Mouse (Mus musculus): ENCODE data around the gene Spdl1. TPM values are rescaled to one million over a fixed set of nuclear protein-coding genes. Genes with fewer than 3 reads are reported as not detected.

Gene Spdl1
- polyA plus RNA-seq, 2 experiments = 12.6 to 15.5 TPM

DNA sequence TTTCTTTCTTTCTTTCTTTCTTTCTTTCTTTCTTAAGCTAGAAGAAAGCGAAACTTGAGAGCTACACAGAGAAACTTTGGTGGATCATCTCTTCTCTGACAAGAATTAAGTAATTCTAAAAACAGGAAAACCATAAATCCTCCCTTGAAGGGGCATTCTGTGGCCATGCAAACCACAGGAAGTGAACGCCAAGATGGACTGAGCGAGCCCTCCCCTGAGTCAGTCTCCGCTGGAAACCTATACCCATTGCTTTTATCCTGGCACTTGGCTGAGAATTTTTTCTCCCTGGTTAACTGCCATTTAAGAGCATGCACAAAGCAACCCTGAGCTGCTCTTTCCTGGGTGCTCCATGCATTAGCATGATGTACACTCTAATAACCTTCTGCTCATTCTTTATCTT, 53.5 kb downstream of the Spdl1 start:
- H3K36me3 ChIP-seq (replicated peaks; ENCODE audit: control insufficient read depth, insufficient read depth, low read depth) = no peaks in the 10 kb centered on the region
- DNase-seq (ENCODE audit: low read depth in 3 of 3, low spot score in 3 of 3) = no peak
- H3K4me3 ChIP-seq (ENCODE audit: insufficient read depth in 1 of 2, low read depth in 2 of 2, low read length in 2 of 2) = no peak overlapping the region
- 31% methylated on average over 4 of the region's 4 CpGs for WGBS (ENCODE audit: insufficient replicate concordance)
- no peak overlapping the region for H3K4me2 ChIP-seq (ENCODE audit: low read depth)
- H3K4me1 ChIP-seq (replicated peaks; ENCODE audit: control insufficient read depth in 2 of 2, insufficient read depth in 2 of 2, low read length in 1 of 2) = peaks cover 0 to 5% of the 10 kb centered on the region in 2 experiments; a peak in 1 of 4 replicates
- no peak for ATAC-seq (ENCODE audit: insufficient read depth)
- no peaks in the 10 kb centered on the region for H3K9me3 ChIP-seq (ENCODE audit: control insufficient read depth, low read length)
- no peaks in the 10 kb centered on the region for H3K27me3 ChIP-seq (ENCODE audit: control insufficient read depth, insufficient read depth, low read length)
- no peak overlapping the region for H3K9ac ChIP-seq (replicated peaks)
- no peak overlapping the region for H3K27ac ChIP-seq
- TF ChIP-seq EP300 (IDR thresholded peaks at IDR 0.05; ENCODE audit: low read depth) = no peak
- TF ChIP-seq CTCF (IDR thresholded peaks at IDR 0.05; ENCODE audit: low read depth) = no peak

DNA sequence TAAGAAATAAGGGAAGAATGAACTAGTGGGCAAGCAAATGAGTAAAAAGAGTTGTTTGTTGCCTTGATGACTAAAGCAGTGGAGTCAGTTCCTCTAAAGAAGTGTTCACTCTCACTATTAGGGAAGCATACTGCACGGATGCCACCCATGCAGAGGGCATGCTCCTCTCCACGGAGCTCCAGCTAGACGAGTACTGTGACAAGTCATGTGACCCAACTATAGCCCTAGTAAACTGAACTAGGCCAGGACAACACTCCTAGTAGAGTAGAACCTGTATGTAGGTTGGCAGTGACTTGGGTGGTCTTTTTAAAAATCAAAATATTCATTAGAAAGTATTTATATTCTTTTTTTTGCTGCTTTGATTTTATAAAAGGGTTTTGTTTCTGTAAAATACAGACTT, 55.1 kb downstream of the Spdl1 start:
- Histone ChIP-seq H3K9ac (replicated peaks) (no peak overlapping the region), H3K4me3 (ENCODE audit: insufficient read depth in 1 of 2, low read depth in 2 of 2, low read length in 2 of 2) (no peak overlapping the region), H3K4me1 (replicated peaks; ENCODE audit: control insufficient read depth in 2 of 2, insufficient read depth in 2 of 2, low read length in 1 of 2) (peaks cover 0 to 5% of the 10 kb centered on the region in 2 experiments; a peak in 1 of 4 replicates), H3K27ac (no peak overlapping the region), H3K27me3 (ENCODE audit: control insufficient read depth, insufficient read depth, low read length) (no peaks in the 10 kb centered on the region), H3K9me3 (ENCODE audit: control insufficient read depth, low read length) (no peaks in the 10 kb centered on the region), H3K36me3 (replicated peaks; ENCODE audit: control insufficient read depth, insufficient read depth, low read depth) (no peaks in the 10 kb centered on the region), H3K4me2 (ENCODE audit: low read depth) (no peak overlapping the region)
- 52% methylated on average over 3 of the region's 3 CpGs for WGBS (ENCODE audit: insufficient replicate concordance)
- ATAC-seq (ENCODE audit: insufficient read depth) (no peak), DNase-seq (ENCODE audit: low read depth in 3 of 3, low spot score in 3 of 3) (no peak)
- TF ChIP-seq EP300 (IDR thresholded peaks at IDR 0.05; ENCODE audit: low read depth) = no peak
- no peak for TF ChIP-seq CTCF (IDR thresholded peaks at IDR 0.05; ENCODE audit: low read depth)

DNA sequence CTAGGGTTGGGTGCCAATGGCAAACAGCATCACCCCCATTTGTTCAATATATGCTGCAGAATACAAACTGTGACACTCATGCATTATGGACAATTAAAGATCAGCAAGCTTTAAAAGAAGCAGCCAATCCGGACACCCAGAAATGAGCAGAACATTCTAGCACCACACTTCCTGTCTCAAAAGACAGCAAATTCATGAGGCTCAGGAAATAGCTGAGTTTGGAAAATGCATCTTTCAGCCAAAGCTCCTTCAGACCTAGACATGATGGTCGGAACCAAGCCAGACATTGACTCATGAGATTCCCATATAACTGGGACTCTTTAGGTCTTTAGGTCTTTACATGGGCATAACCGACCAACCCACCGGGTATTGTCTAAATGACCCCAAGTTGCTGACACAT, 55.9 kb downstream of the Spdl1 start:
- no peak for ATAC-seq (ENCODE audit: insufficient read depth)
- TF ChIP-seq CTCF (IDR thresholded peaks at IDR 0.05; ENCODE audit: low read depth) (no peak), EP300 (IDR thresholded peaks at IDR 0.05; ENCODE audit: low read depth) (no peak)
- WGBS (ENCODE audit: insufficient replicate concordance) = 62% methylated on average over 4 of the region's 4 CpGs
- Histone ChIP-seq H3K4me3 (ENCODE audit: insufficient read depth in 1 of 2, low read depth in 2 of 2, low read length in 2 of 2) (no peak overlapping the region), H3K36me3 (replicated peaks; ENCODE audit: control insufficient read depth, insufficient read depth, low read depth) (no peaks in the 10 kb centered on the region), H3K9me3 (ENCODE audit: control insufficient read depth, low read length) (no peaks in the 10 kb centered on the region), H3K4me1 (replicated peaks; ENCODE audit: control insufficient read depth in 2 of 2, insufficient read depth in 2 of 2, low read length in 1 of 2) (no peaks in the 10 kb centered on the region), H3K9ac (replicated peaks) (no peak overlapping the region), H3K27ac (no peak overlapping the region), H3K4me2 (ENCODE audit: low read depth) (no peak overlapping the region), H3K27me3 (ENCODE audit: control insufficient read depth, insufficient read depth, low read length) (no peaks in the 10 kb centered on the region)
- no peak for DNase-seq (ENCODE audit: low read depth in 3 of 3, low spot score in 3 of 3)

DNA sequence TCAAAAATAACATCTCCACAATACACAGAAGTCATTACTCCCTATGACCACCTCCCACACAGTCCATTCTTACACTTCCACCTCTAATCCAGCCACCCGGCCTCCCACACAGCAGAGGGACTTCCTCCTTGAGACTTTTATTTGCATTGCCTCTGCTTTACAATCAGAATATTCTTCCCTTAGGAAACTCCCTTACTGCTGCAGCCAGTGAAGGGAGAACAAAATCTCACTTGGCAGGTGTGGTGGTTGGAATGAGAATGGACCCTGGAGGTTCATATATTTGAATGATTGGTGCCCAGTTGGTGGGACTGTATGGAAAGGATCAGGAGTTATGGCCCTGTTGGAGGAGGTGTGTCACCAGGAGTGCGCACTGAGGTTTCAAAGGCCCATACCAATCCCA, 57.4 kb downstream of the Spdl1 start:
- H3K27ac ChIP-seq = no peak overlapping the region
- H3K4me3 ChIP-seq (ENCODE audit: insufficient read depth in 1 of 2, low read depth in 2 of 2, low read length in 2 of 2) = no peak overlapping the region
- no peak overlapping the region for H3K4me2 ChIP-seq (ENCODE audit: low read depth)
- WGBS (ENCODE audit: insufficient replicate concordance) = 54% methylated on average over 2 of the region's 2 CpGs
- ATAC-seq (ENCODE audit: insufficient read depth) (no peak), DNase-seq (ENCODE audit: low read depth in 3 of 3, low spot score in 3 of 3) (no peak)
- H3K36me3 ChIP-seq (replicated peaks; ENCODE audit: control insufficient read depth, insufficient read depth, low read depth) = no peaks in the 10 kb centered on the region
- no peaks in the 10 kb centered on the region for H3K27me3 ChIP-seq (ENCODE audit: control insufficient read depth, insufficient read depth, low read length)
- no peak overlapping the region for H3K9ac ChIP-seq (replicated peaks)
- TF ChIP-seq EP300 (IDR thresholded peaks at IDR 0.05; ENCODE audit: low read depth) = no peak
- TF ChIP-seq CTCF (IDR thresholded peaks at IDR 0.05; ENCODE audit: low read depth) = no peak
- H3K4me1 ChIP-seq (replicated peaks; ENCODE audit: control insufficient read depth in 2 of 2, insufficient read depth in 2 of 2, low read length in 1 of 2) = peaks cover 0 to 6% of the 10 kb centered on the region in 2 experiments; a peak in 2 of 4 replicates
- H3K9me3 ChIP-seq (ENCODE audit: control insufficient read depth, low read length) = no peaks in the 10 kb centered on the region

DNA sequence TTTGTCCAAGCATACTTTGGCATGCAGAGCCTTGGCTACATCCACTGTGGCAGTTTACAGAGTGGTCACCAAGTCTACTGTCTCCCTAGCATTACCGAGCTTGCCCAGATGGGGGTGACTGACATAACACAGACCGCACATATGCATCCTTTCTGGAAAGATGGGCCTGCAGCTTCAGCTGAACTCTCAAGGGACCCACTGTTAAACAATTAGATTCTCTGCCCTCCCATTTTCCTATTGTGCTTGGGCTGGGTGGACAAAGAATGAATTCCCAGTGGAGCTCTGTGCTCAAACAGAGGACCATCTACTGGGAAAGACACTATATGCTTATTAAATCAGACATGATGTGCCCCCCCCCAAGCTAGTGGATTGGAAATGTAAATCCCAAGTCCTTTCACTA, 58.8 kb downstream of the Spdl1 start:
- Histone ChIP-seq H3K27me3 (ENCODE audit: control insufficient read depth, insufficient read depth, low read length) (no peaks in the 10 kb centered on the region), H3K9ac (replicated peaks) (no peak overlapping the region), H3K4me3 (ENCODE audit: insufficient read depth in 1 of 2, low read depth in 2 of 2, low read length in 2 of 2) (no peak overlapping the region), H3K4me2 (ENCODE audit: low read depth) (no peak overlapping the region), H3K27ac (no peak overlapping the region), H3K36me3 (replicated peaks; ENCODE audit: control insufficient read depth, insufficient read depth, low read depth) (no peaks in the 10 kb centered on the region), H3K9me3 (ENCODE audit: control insufficient read depth, low read length) (no peaks in the 10 kb centered on the region), H3K4me1 (replicated peaks; ENCODE audit: control insufficient read depth in 2 of 2, insufficient read depth in 2 of 2, low read length in 1 of 2) (peaks cover 0 to 8% of the 10 kb centered on the region in 2 experiments; a peak in 2 of 4 replicates)
- no peak for ATAC-seq (ENCODE audit: insufficient read depth)
- 56% methylated on average over 2 of the region's 2 CpGs for WGBS (ENCODE audit: insufficient replicate concordance)
- no peak for DNase-seq (ENCODE audit: low read depth in 3 of 3, low spot score in 3 of 3)
- TF ChIP-seq EP300 (IDR thresholded peaks at IDR 0.05; ENCODE audit: low read depth) (no peak), CTCF (IDR thresholded peaks at IDR 0.05; ENCODE audit: low read depth) (no peak)
